Comparison of ENCODE assay signal across 24 mouse cellular contexts in the genomic region with DNA sequence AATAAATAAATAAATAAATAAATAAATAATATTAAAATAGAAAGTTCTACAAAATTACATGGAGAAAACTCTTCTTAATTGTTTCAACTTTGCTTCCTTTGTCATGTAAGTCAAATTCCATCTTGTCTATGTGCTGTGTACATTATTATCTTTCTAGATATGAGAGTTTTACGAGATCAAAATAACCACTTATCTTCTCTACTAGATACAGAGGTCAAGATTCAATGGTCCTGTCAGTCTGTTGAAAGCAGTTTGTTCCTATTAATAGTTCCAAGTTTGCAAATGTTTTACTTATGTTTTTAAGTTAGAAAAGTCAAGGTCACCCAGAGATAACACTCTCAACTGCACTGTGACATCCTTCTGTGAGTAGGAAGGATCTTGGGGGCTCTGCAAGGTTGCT.
A peak's percentile ranks its signal among the peaks of the same experiment; 100 is the strongest.
DNase-seq lines count a peak whose midpoint lies in the region; ATAC-seq and TF ChIP-seq lines count a peak whose summit lies in the region.
"Had no signal": no experiment of that assay in that cellular context is flagged by ENCODE, and none has a peak within 500 bp of the region (broad histone marks: within the 10 kb centered on the region; RNA-seq: fewer than 3 reads in every experiment).

No protein-coding gene starts in this region.

- H3K4me1 ChIP-seq in heart, embryonic 13.5 days: peaks cover 24% of the 10 kb centered on the region
- H3K4me1 ChIP-seq in heart, postnatal 0 days (ENCODE audit: control insufficient read depth, insufficient read depth): peaks cover 6% of the 10 kb centered on the region; the same call in 1 of the 2 replicates
- H3K4me1 ChIP-seq in heart, embryonic 10.5 days: no peaks in the 10 kb centered on the region; the same call in 1 of the 2 replicates
- peaks cover 36% of the 10 kb centered on the region for H3K4me1 ChIP-seq in limb, embryonic 10.5 days
- H3K4me1 ChIP-seq in hindbrain, embryonic 16.5 days (ENCODE audit: control insufficient read depth, insufficient read depth, low read depth, low read length): peaks cover 4% of the 10 kb centered on the region
- H3K4me1 ChIP-seq: hindbrain, embryonic 15.5 days had no signal

- no peak for ATAC-seq in heart, embryonic 13.5 days (ENCODE audit: extremely low read depth, insufficient number of reproducible peaks, low FRiP score, low TSS enrichment)
- no peak for ATAC-seq in heart, postnatal 0 days (ENCODE audit: insufficient read depth, low read depth)
- ATAC-seq in hindbrain, embryonic 16.5 days: no peak
- ATAC-seq: forebrain, embryonic 13.5 days; forebrain, embryonic 16.5 days; Patski had no signal

- H3K27me3 ChIP-seq in heart, embryonic 13.5 days (replicated peaks): no peaks in the 10 kb centered on the region
- no peaks in the 10 kb centered on the region for H3K27me3 ChIP-seq in heart, postnatal 0 days (ENCODE audit: control insufficient read depth, insufficient read depth, low read length)
- no peaks in the 10 kb centered on the region for H3K27me3 ChIP-seq in heart, embryonic 10.5 days (ENCODE audit: insufficient read depth, poor library complexity, severe bottlenecking)
- no peaks in the 10 kb centered on the region for H3K27me3 ChIP-seq in limb, embryonic 10.5 days (ENCODE audit: low read depth, poor library complexity, severe bottlenecking)
- H3K27me3 ChIP-seq in hindbrain, embryonic 16.5 days (replicated peaks; ENCODE audit: control insufficient read depth, insufficient read depth, low read length): no peaks in the 10 kb centered on the region
- H3K27me3 ChIP-seq: CH12.LX; forebrain, embryonic 13.5 days; hindbrain, embryonic 12.5 days; hindbrain, embryonic 15.5 days; Patski had no signal

- no peak overlapping the region for H3K4me3 ChIP-seq in heart, embryonic 13.5 days
- no peak overlapping the region for H3K4me3 ChIP-seq in heart, postnatal 0 days (ENCODE audit: low read depth, low read length)
- no peak overlapping the region for H3K4me3 ChIP-seq in heart, embryonic 10.5 days
- H3K4me3 ChIP-seq in limb, embryonic 10.5 days: no peak overlapping the region
- H3K4me3 ChIP-seq in hindbrain, embryonic 16.5 days (ENCODE audit: low read length): no peak overlapping the region
- H3K4me3 ChIP-seq: forebrain, embryonic 10.5 days; forebrain, embryonic 13.5 days; hindbrain, embryonic 12.5 days; hindbrain, embryonic 15.5 days had no signal

- H3K9ac ChIP-seq in heart, embryonic 13.5 days: no peak overlapping the region
- H3K9ac ChIP-seq in heart, postnatal 0 days (replicated peaks; ENCODE audit: low read depth, low read length): no peak overlapping the region
- no peak overlapping the region for H3K9ac ChIP-seq in hindbrain, embryonic 16.5 days (ENCODE audit: low read depth, low read length)
- H3K9ac ChIP-seq: forebrain, embryonic 13.5 days; hindbrain, embryonic 12.5 days; hindbrain, embryonic 15.5 days had no signal

- H3K36me3 ChIP-seq in heart, embryonic 13.5 days: no peaks in the 10 kb centered on the region
- no peaks in the 10 kb centered on the region for H3K36me3 ChIP-seq in heart, postnatal 0 days (replicated peaks; ENCODE audit: control insufficient read depth, insufficient read depth, low read length)
- no peaks in the 10 kb centered on the region for H3K36me3 ChIP-seq in heart, embryonic 10.5 days
- no peaks in the 10 kb centered on the region for H3K36me3 ChIP-seq in limb, embryonic 10.5 days
- no peaks in the 10 kb centered on the region for H3K36me3 ChIP-seq in hindbrain, embryonic 16.5 days (ENCODE audit: control insufficient read depth, insufficient read depth, low read length)
- H3K36me3 ChIP-seq: forebrain, embryonic 10.5 days; G1E; hindbrain, embryonic 12.5 days; hindbrain, embryonic 15.5 days had no signal

- no peak overlapping the region for H3K4me2 ChIP-seq in heart, embryonic 13.5 days
- H3K4me2 ChIP-seq in heart, postnatal 0 days (ENCODE audit: low read depth, low read length): no peak overlapping the region
- H3K4me2 ChIP-seq in hindbrain, embryonic 16.5 days (ENCODE audit: low read length): no peak overlapping the region
- H3K4me2 ChIP-seq: forebrain, embryonic 13.5 days; heart, embryonic 11.5 days; hindbrain, embryonic 12.5 days; hindbrain, embryonic 15.5 days had no signal

- WGBS in heart, embryonic 13.5 days: 33% methylated on average over 1 of the region's 1 CpGs
- WGBS in heart, postnatal 0 days: 15% methylated on average over 1 of the region's 1 CpGs
- WGBS in heart, embryonic 10.5 days: 24% methylated on average over 1 of the region's 1 CpGs
- 98% methylated on average over 1 of the region's 1 CpGs for WGBS in limb, embryonic 10.5 days
- WGBS in hindbrain, embryonic 16.5 days: 94% methylated on average over 1 of the region's 1 CpGs

- no peak for TF ChIP-seq CTCF in heart, postnatal 0 days (IDR thresholded peaks at IDR 0.05; ENCODE audit: low read depth)

- peak overlapping the region; percentile 40 for H3K27ac ChIP-seq in heart, embryonic 13.5 days (replicated peaks)
- 0 out of 2 replicates have a peak overlapping the region, but pooled peaks have one; percentile 3 for H3K27ac ChIP-seq in heart, postnatal 0 days (ENCODE audit: low read depth)
- no peak overlapping the region; the same call in 1 of the 2 replicates for H3K27ac ChIP-seq in heart, embryonic 10.5 days
- peak overlapping the region; percentile 78; the same call in 1 of the 2 replicates for H3K27ac ChIP-seq in limb, embryonic 10.5 days
- no peak overlapping the region for H3K27ac ChIP-seq in hindbrain, embryonic 16.5 days (ENCODE audit: low read depth, low read length)
- H3K27ac ChIP-seq: forebrain, embryonic 13.5 days; hindbrain, embryonic 12.5 days; hindbrain, embryonic 15.5 days had no signal

- TF ChIP-seq EP300 in heart, postnatal 0 days (IDR thresholded peaks at IDR 0.05; ENCODE audit: low read depth): no peak

- H3K9me3 ChIP-seq in heart, embryonic 13.5 days: no peaks in the 10 kb centered on the region
- H3K9me3 ChIP-seq in heart, postnatal 0 days (replicated peaks; ENCODE audit: control insufficient read depth, low read length): no peaks in the 10 kb centered on the region
- H3K9me3 ChIP-seq in heart, embryonic 10.5 days: no peaks in the 10 kb centered on the region
- no peaks in the 10 kb centered on the region for H3K9me3 ChIP-seq in limb, embryonic 10.5 days (replicated peaks)
- no peaks in the 10 kb centered on the region for H3K9me3 ChIP-seq in hindbrain, embryonic 16.5 days (ENCODE audit: control insufficient read depth, low read length)
- H3K9me3 ChIP-seq: forebrain, embryonic 10.5 days; forebrain, embryonic 13.5 days; G1E; hindbrain, embryonic 12.5 days; hindbrain, embryonic 15.5 days had no signal

- DNase-seq in heart, adult 8-10 months (ENCODE audit: low spot score): no peak
- DNase-seq in heart, postnatal 0 days (ENCODE audit: low spot score): no peak
- DNase-seq in heart, embryonic 10.5 days (ENCODE audit: low spot score): no peak
- no peak for DNase-seq in limb, embryonic 10.5 days (ENCODE audit: low spot score)
- DNase-seq: adrenal gland, postnatal 10 days; B cell, adult 2 months; cerebellum, adult 18-20 months; cerebellum, adult 9-10 months; cerebellum, postnatal 14 days; gastrocnemius, postnatal 10 days; gastrocnemius, postnatal 36 days; kidney, adult 11 months; kidney, adult 8-10 months had no signal

Comparison
In these comparisons a context has a peak if more than half of its experiments do, and no peak if none do; other contexts are left out.
1. H3K27ac ChIP-seq: peak in heart, embryonic 13.5 days (single experiment), heart, postnatal 0 days (single experiment) and limb, embryonic 10.5 days (single experiment); none in heart, embryonic 10.5 days (single experiment) and hindbrain, embryonic 16.5 days (single experiment).